Mouse (Mus musculus) duodenum, adult 2 months (tissue): ENCODE data around the gene Zfp326. TPM values are rescaled to one million over a fixed set of nuclear protein-coding genes. Genes with fewer than 3 reads are reported as not detected.

ENCODE experiments used
- polyA plus RNA-seq: library from polyadenylated mRNA; depleted of rRNA; stranded (reverse); fragments of >200 nt; gene quantifications from 2 replicates; pipeline ENCODE4 v1.2.3, GENCODE M21; 2012; ENCODE audit warnings: low replicate concordance; rRNA removed

The Zfp326 gene
- 2.5 and 2.9 TPM in 2 replicates for polyA plus RNA-seq

GRCm38 (mm10) chr5:105876068-105876924 is at the start of gene Zfp326:
Zfp326 (plus strand) TSS chr5:105876565.

Other genes starting within 250 kb of the Zfp326 start
- 9.1 and 9.2 TPM in 2 replicates for gene Lrrc8d, start 176.6 kb upstream of the Zfp326 start, polyA plus RNA-seq